Mouse (Mus musculus) kidney, embryonic 16.5 days (tissue): ENCODE measurements around the gene Krr1. TPM values are rescaled to one million over a fixed set of nuclear protein-coding genes. Genes with fewer than 3 reads are reported as not detected.
"Not testable (repeated sequence)": the region's sequence is repeated elsewhere in the genome, so short reads cannot be mapped to it uniquely, and the experiment has no call there.

ENCODE experiments used
- ATAC-seq: fragments of 200-750 bp; cut with Nextera tagmentation; 2 replicates; pipeline ENCODE4 v1.8.0; 2017; ENCODE audit warnings: moderate TSS enrichment; ENCODE audit not compliant: low FRiP score, low TSS enrichment
- H3K27ac ChIP-seq: fragments of 300-500 bp; sonication (generic); 2 replicates; pipeline ENCODE4 v1.5.1; 2014; ENCODE audit warnings: low read length
- H3K27me3 ChIP-seq: fragments of 300-500 bp; sonication (generic); 2 replicates; pipeline ENCODE4 v1.6.1; 2014; ENCODE audit warnings: low read length, control low read depth, mixed read lengths; ENCODE audit not compliant: insufficient read depth
- H3K36me3 ChIP-seq: fragments of 300-500 bp; sonication (generic); 2 replicates; pipeline ENCODE4 v1.6.1; 2014; ENCODE audit warnings: low read length, control low read depth, mixed read lengths; ENCODE audit not compliant: insufficient read depth
- H3K4me1 ChIP-seq: fragments of 300-500 bp; sonication (generic); 2 replicates; pipeline ENCODE4 v1.6.1; 2014; ENCODE audit warnings: low read length, control low read depth, mixed read lengths; ENCODE audit not compliant: insufficient read depth
- H3K4me2 ChIP-seq: fragments of 300-500 bp; sonication (generic); replicated peaks from 2 replicates; pipeline ENCODE4 v1.6.1; 2014; ENCODE audit warnings: low read depth, low read length
- H3K4me3 ChIP-seq: fragments of 300-500 bp; sonication (generic); 2 replicates; pipeline ENCODE4 v1.5.1; 2014; ENCODE audit warnings: mild to moderate bottlenecking, low read length
- H3K9ac ChIP-seq: fragments of 300-500 bp; sonication (generic); replicated peaks from 2 replicates; pipeline ENCODE4 v1.6.1; 2014; ENCODE audit warnings: low read length
- H3K9me3 ChIP-seq: fragments of 300-500 bp; sonication (generic); 2 replicates; pipeline ENCODE4 v1.6.1; 2016; ENCODE audit warnings: low read length, control low read depth
- WGBS: fragments of 180-500 bp; shearing (Covaris S2); extraction: QIAGEN DNeasy Blood & Tissue Kit; methylation state at CpG from one replicate; pipeline ENCODE4 v1.1.7; 2014; 5-methylcytosine and 5-hydroxymethylcytosine counted together
- polyA plus RNA-seq: library from polyadenylated mRNA; unstranded; fragments of >200 nt; fragmentation: Nextera tagmentation; extraction: Ambion mirVana; gene quantifications from 2 replicates; pipeline ENCODE4 v1.2.1, GENCODE M21; 2015

Gene Krr1
- polyA plus RNA-seq, 1 experiment from 2014 or later = 49.2 TPM

GRCm38 (mm10) chr10:111999765-112000164 is 27.3 kb downstream of the Krr1 start:
- Histone ChIP-seq H3K27me3 (no peaks in the 10 kb centered on the region), H3K27ac (no peak overlapping the region), H3K4me3 (no peak overlapping the region), H3K4me2 (no peak overlapping the region), H3K4me1 (no peaks in the 10 kb centered on the region), H3K9ac (no peak overlapping the region), H3K36me3 (no peaks in the 10 kb centered on the region), H3K9me3 (no peaks in the 10 kb centered on the region)
- WGBS = 53% methylated on average over 3 of the region's 3 CpGs
- ATAC-seq = no peak

DNA sequence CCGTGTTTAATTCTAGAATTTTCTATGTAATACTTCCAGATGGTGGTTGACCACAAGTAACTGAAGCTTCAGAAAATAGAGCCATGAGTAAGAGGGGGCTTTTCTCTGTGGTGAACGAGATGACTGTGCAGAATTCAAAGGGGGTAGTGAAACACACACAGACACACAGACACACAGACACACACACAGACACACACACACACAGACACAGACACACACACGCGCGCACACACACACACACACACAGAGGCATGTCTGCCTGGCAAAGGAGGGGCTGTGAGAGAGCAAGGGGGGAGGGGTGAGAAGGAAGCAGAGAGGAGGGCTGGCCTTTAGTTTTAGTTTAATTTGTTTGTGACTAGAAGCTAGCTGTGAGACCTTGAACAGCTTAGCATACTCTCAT is 28.1 kb downstream of the Krr1 start:
- H3K4me3 ChIP-seq = no peak overlapping the region
- no peaks in the 10 kb centered on the region for H3K36me3 ChIP-seq
- 95% methylated on average over 5 of the region's 5 CpGs for WGBS
- no peak overlapping the region for H3K9ac ChIP-seq
- no peaks in the 10 kb centered on the region for H3K9me3 ChIP-seq
- H3K27ac ChIP-seq = no peak overlapping the region
- H3K27me3 ChIP-seq = no peaks in the 10 kb centered on the region
- ATAC-seq = no peak
- no peaks in the 10 kb centered on the region for H3K4me1 ChIP-seq
- no peak overlapping the region for H3K4me2 ChIP-seq

DNA sequence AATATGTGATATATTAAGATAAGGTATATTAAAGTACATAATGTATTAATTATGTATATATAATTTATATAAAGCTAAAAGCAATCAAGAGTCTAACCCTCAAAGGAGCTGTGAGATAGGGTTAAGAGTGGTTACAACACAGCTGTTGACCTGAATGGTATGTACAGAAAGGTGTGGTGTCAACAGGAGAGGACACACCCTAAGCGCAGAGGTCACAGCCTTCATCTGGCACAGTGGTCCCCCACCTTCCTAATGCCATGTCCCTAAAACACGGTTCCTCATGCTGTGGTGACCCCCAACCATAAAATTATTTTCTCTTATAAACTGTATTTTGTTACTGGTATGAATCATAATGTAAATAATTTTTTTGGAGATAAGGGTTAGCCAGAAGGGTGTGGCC is 28.9 kb downstream of the Krr1 start:
- Histone ChIP-seq H3K27ac (no peak overlapping the region), H3K4me1 (no peaks in the 10 kb centered on the region), H3K9ac (no peak overlapping the region), H3K36me3 (no peaks in the 10 kb centered on the region), H3K4me3 (no peak overlapping the region), H3K27me3 (no peaks in the 10 kb centered on the region), H3K4me2 (no peak overlapping the region), H3K9me3 (no peaks in the 10 kb centered on the region; the same call in 1 of the 2 replicates)
- ATAC-seq = no peak
- WGBS = 94% methylated on average over 2 of the region's 2 CpGs

GRCm38 (mm10) chr10:112001756-112002520 is 29.5 kb downstream of the Krr1 start:
- 86% methylated on average over 9 of the region's 9 CpGs for WGBS

DNA sequence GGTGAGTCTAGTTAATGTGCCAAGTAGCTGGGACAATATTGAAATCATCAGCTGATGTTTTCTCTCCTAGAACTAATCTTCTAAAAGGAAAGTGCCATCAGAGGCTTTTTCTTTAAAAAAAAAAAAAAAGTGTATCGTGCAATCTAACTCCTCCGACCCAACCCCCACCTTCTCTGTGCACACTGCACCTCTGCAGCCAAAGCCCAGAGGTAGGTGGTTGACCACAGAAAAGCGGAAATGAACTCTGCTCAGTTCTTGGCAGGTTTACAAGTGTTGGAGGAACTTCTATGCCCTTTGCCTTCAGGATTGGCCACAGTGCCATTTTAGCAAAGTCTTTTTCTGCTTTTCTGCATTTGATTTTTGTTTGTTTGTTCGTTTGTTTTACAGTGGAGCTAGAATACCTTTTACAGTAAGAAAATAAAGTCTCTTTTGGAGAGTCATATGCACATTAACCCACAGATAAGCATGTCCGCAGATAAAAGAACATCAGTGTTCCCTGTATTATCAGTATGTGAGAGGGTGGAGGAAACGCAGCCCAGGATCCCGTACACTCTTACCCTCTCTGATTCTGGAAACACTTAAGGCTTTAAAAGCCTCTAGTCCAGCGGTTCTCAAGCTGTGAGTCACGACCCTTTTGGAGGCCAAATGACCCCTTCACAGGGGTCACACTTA is 30.2 kb downstream of the Krr1 start, which contains the start of gene Glipr1:
Gene Glipr1 (minus strand): TSS at position 88 of the 672 bp plus-strand sequence.
- Histone ChIP-seq H3K4me2 (no peak within 1 kb of the TSS), H3K4me1 (no peaks in the 10 kb centered on the region), H3K9ac (no peak within 1 kb of the TSS), H3K27me3 (no peaks in the 10 kb centered on the region), H3K4me3 (no peak within 1 kb of the TSS), H3K36me3 (no peaks in the 10 kb centered on the region), H3K9me3 (no peaks in the 10 kb centered on the region; the same call in 1 of the 2 replicates), H3K27ac (no peak within 1 kb of the TSS)
- 69% methylated on average over 9 of the region's 9 CpGs for WGBS
- no peak for ATAC-seq

More at GRCm38 (mm10) chr10:112001756-112002520, 29.5 kb downstream of the Krr1 start:
- Histone ChIP-seq H3K4me3 (no peak overlapping the region), H3K27me3 (no peaks in the 10 kb centered on the region), H3K4me1 (no peaks in the 10 kb centered on the region), H3K4me2 (no peak overlapping the region), H3K9me3 (no peaks in the 10 kb centered on the region; the same call in 1 of the 2 replicates), H3K27ac (no peak overlapping the region), H3K9ac (no peak overlapping the region), H3K36me3 (no peaks in the 10 kb centered on the region)
- ATAC-seq = no peak

- H3K27ac ChIP-seq, ATAC-seq, H3K4me1 ChIP-seq, H3K4me3 ChIP-seq, H3K4me2 ChIP-seq, H3K9me3 ChIP-seq, H3K27me3 ChIP-seq, H3K36me3 ChIP-seq, H3K9ac ChIP-seq: not testable (repeated sequence)
- WGBS = 72% methylated on average over 1 of the region's 1 CpGs
Observed at GRCm38 (mm10) chr10:112009511-112009910, 37.0 kb downstream of the Krr1 start.

DNA sequence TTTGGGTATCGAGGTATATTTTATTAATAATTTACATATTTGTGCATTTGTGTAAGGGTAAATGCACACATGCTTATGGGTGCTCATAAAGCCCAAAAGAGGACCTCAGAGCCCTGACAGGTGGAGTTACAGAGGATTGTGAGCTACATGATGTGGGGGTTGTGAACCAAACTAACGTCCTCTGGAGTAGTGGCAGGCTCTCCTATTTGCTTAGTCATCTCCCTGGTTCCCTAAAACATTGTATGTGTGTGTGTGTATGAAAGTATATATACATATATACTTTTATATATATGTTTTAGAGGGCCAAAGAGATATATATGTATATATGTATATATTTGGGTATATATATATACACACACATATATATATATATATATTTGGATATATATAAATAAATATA is 51.1 kb downstream of the Krr1 start:
- H3K4me1 ChIP-seq = no peaks in the 10 kb centered on the region
- no peak overlapping the region for H3K27ac ChIP-seq
- no peak for ATAC-seq
- H3K36me3 ChIP-seq = no peaks in the 10 kb centered on the region
- no peak overlapping the region for H3K4me2 ChIP-seq
- no peaks in the 10 kb centered on the region for H3K27me3 ChIP-seq
- H3K4me3 ChIP-seq = no peak overlapping the region
- 72% methylated on average over 2 of the region's 2 CpGs for WGBS
- H3K9ac ChIP-seq = no peak overlapping the region
- H3K9me3 ChIP-seq = peaks cover 2% of the 10 kb centered on the region; the same call in 1 of the 2 replicates

DNA sequence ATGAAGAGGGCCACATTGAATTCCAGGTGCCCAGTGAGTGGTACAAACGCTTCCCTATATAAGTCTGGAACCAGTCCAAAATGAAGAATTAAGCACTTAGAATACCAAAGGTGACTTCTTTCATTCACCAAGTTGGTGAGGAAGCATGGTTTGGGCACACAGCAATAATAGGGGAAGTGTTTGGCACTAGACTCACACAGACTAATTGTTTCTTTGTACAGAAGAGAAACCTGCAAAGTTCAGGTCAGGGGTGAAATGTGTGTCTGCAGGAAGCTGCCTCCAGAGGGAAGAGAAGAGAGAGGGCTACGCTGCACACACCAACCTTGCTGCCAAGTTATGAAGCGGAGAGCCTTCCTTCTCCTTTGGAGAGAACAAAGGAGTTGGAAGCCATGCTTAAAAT is 56.2 kb downstream of the Krr1 start:
- not testable (repeated sequence) for H3K27me3 ChIP-seq, H3K9ac ChIP-seq, H3K4me1 ChIP-seq, ATAC-seq, H3K27ac ChIP-seq, H3K4me3 ChIP-seq, H3K36me3 ChIP-seq, H3K9me3 ChIP-seq, H3K4me2 ChIP-seq
- WGBS = 64% methylated on average over 3 of the region's 3 CpGs
